Mouse (Mus musculus) right cerebral cortex, postnatal 14 days (tissue): ENCODE results near the gene Atp5g3.

Experiments used
- DNase-seq: peaks from one replicate; pipeline ENCODE4 v3.0.0; 2022

The Atp5g3 gene

GRCm38 (mm10) chr2:73893473-73894270 lies 17.5 kb downstream of the Atp5g3 start:
- peak; percentile 18 for DNase-seq

GRCm38 (mm10) chr2:73892464-73893296 lies 18.4 kb downstream of the Atp5g3 start, which contains the start of gene Atf2:
Atf2 (minus strand) TSS chr2:73892639.
- peak; percentile 99 for DNase-seq

- peak; percentile 52 for DNase-seq
These were observed 19.2 kb downstream of the Atp5g3 start for GRCm38 (mm10) chr2:73891701-73892463.

GRCm38 (mm10) chr2:73885997-73886396 lies 25.1 kb downstream of the Atp5g3 start:
- DNase-seq, result no peak

DNA sequence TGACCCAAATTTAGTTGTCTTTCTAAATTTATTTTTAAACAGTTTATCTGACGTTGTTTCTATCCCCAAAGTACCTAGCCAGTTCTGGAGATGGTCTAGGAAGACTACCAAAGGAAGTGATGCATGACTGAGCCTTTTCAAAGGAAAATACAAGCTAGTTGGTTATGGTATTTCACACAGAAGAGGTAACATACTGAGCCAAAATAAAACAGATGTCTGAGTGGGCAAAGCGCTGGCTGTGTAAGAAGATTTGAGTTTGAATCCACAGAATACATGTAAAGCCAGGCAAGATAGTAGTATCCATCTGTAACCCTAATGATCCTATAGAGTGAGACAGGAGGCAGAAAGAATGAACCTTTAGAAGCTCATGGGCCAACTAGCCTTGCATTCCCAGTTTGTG lies 33.2 kb downstream of the Atp5g3 start:
- DNase-seq, result no peak

- DNase-seq, result peak; percentile 11
These were observed 43.2 kb downstream of the Atp5g3 start for GRCm38 (mm10) chr2:73867764-73868487.

GRCm38 (mm10) chr2:73860046-73860624 lies 51.0 kb downstream of the Atp5g3 start:
- no peak for DNase-seq
